In genomic region chr9:44305466-44306079, GRCm38 (mm10) we compare ENCODE assay signal across 8 mouse cellular contexts. TPM values are rescaled to one million over a fixed set of nuclear protein-coding genes. Genes with fewer than 3 reads are reported as not detected.
DNase-seq lines count a peak whose midpoint lies in the region; ATAC-seq and TF ChIP-seq lines count a peak whose summit lies in the region.

TSS of gene Hinfp (minus strand) at chr9:44305671.

- H3K79me2 ChIP-seq in CH12.LX (replicated peaks; ENCODE audit: control insufficient read depth, extremely low read depth, insufficient read depth, poor library complexity, severe bottlenecking): peaks cover 25% of the 10 kb centered on the region

- peak; percentile 99 for ATAC-seq in forebrain, embryonic 11.5 days (replicated peaks; ENCODE audit: low FRiP score)
- ATAC-seq in heart, embryonic 16.5 days (replicated peaks; ENCODE audit: extremely low read depth, insufficient read depth, low FRiP score): peak; percentile 99
- ATAC-seq in liver, embryonic 15.5 days (ENCODE audit: insufficient read depth): peak; percentile 98
- ATAC-seq in neural tube, embryonic 12.5 days (ENCODE audit: low FRiP score, low read depth): peak; percentile 99

- H3K9me3 ChIP-seq in CH12.LX (replicated peaks; ENCODE audit: low read length): no peaks in the 10 kb centered on the region
- no peaks in the 10 kb centered on the region for H3K9me3 ChIP-seq in forebrain, embryonic 11.5 days (ENCODE audit: control insufficient read depth, low read length)
- H3K9me3 ChIP-seq in heart, embryonic 16.5 days (replicated peaks; ENCODE audit: control insufficient read depth, low read length): no peaks in the 10 kb centered on the region; the same call in 1 of the 2 replicates
- no peaks in the 10 kb centered on the region for H3K9me3 ChIP-seq in liver, embryonic 15.5 days (replicated peaks)
- no peaks in the 10 kb centered on the region for H3K9me3 ChIP-seq in neural tube, embryonic 12.5 days

- in situ Hi-C loops in CH12.LX (cut with MboI; ENCODE audit: low pct_ligation_motif_present, low pct_unique_long_range_greater_than_20kb, low sequenced_read_pairs): no loop called here

- H3K4me1 ChIP-seq in CH12.LX (ENCODE audit: control insufficient read depth in 1 of 2, insufficient read depth in 2 of 2): peaks cover 3 to 32% of the 10 kb centered on the region in 2 experiments; a peak in 3 of 4 replicates
- H3K4me1 ChIP-seq in forebrain, embryonic 11.5 days (replicated peaks; ENCODE audit: control insufficient read depth, insufficient read depth, low read length): peaks cover 9% of the 10 kb centered on the region; the same call in 1 of the 2 replicates
- peaks cover 11% of the 10 kb centered on the region for H3K4me1 ChIP-seq in heart, embryonic 16.5 days (ENCODE audit: control insufficient read depth, insufficient read depth, low read length)
- H3K4me1 ChIP-seq in liver, embryonic 15.5 days (replicated peaks): peaks cover 46% of the 10 kb centered on the region
- H3K4me1 ChIP-seq in neural tube, embryonic 12.5 days: peaks cover 10% of the 10 kb centered on the region

- TF ChIP-seq RAD21 in CH12.LX (IDR thresholded peaks at IDR 0.05; ENCODE audit: low read depth, low read length): no peak

- TF ChIP-seq EP300 in CH12.LX (IDR thresholded peaks at IDR 0.05; ENCODE audit: low read length): no peak

- peak within 1 kb of the TSS; percentile 73 to 95 (median 81) for H3K4me3 ChIP-seq in CH12.LX (replicated peaks in 1 of 3; ENCODE audit: low read depth in 2 of 3, low read length in 2 of 3, poor library complexity in 1 of 3)
- H3K4me3 ChIP-seq in forebrain, embryonic 11.5 days (ENCODE audit: low read depth, low read length): peak within 1 kb of the TSS; percentile 77
- peak within 1 kb of the TSS; percentile 94 for H3K4me3 ChIP-seq in heart, embryonic 16.5 days (ENCODE audit: low read length)
- H3K4me3 ChIP-seq in liver, embryonic 15.5 days (replicated peaks): peak within 1 kb of the TSS; percentile 96
- H3K4me3 ChIP-seq in neural tube, embryonic 12.5 days: peak within 1 kb of the TSS; percentile 77

- no peaks in the 10 kb centered on the region for H3K27me3 ChIP-seq in CH12.LX (replicated peaks)
- no peaks in the 10 kb centered on the region for H3K27me3 ChIP-seq in forebrain, embryonic 11.5 days (ENCODE audit: control insufficient read depth, insufficient read depth, low read length)
- H3K27me3 ChIP-seq in heart, embryonic 16.5 days (ENCODE audit: control insufficient read depth, insufficient read depth, low read length): no peaks in the 10 kb centered on the region
- H3K27me3 ChIP-seq in liver, embryonic 15.5 days: no peaks in the 10 kb centered on the region
- H3K27me3 ChIP-seq in neural tube, embryonic 12.5 days (replicated peaks): no peaks in the 10 kb centered on the region

- dilution Hi-C loops in CH12.LX (cut with MboI; ENCODE audit: extremely low pct_ligation_motif_present, extremely low pct_unique_long_range_greater_than_20kb, low sequenced_read_pairs): no loop called here

- TF ChIP-seq POLR2A in CH12.LX (IDR thresholded peaks at IDR 0.05; ENCODE audit: low read depth, low read length): peak; percentile 94

- DNase-seq in CH12.LX (ENCODE audit: extremely low read depth): peak; percentile 99
- peak; percentile 99 for DNase-seq in c-Kit-positive CD71-positive TER-119-negative erythroid progenitor cells, embryonic 14.5 days (ENCODE audit: low read depth)
- DNase-seq in forebrain, embryonic 11.5 days (ENCODE audit: low spot score): peak; percentile 99
- DNase-seq in kidney, postnatal 36 days: peak; percentile 98 to 99
- peak; percentile 99 for DNase-seq in telencephalon, adult 2 months (ENCODE audit: low read depth, low spot score)

- H3K9ac ChIP-seq in CH12.LX (ENCODE audit: insufficient read depth, low read depth): peak within 1 kb of the TSS; percentile 74
- peak within 1 kb of the TSS; percentile 74 for H3K9ac ChIP-seq in forebrain, embryonic 11.5 days (ENCODE audit: low read length)
- H3K9ac ChIP-seq in heart, embryonic 16.5 days (ENCODE audit: low read length): peak within 1 kb of the TSS; percentile 97
- H3K9ac ChIP-seq in liver, embryonic 15.5 days: peak within 1 kb of the TSS; percentile 99
- H3K9ac ChIP-seq in neural tube, embryonic 12.5 days: peak within 1 kb of the TSS; percentile 80

- H3K4me2 ChIP-seq in CH12.LX (ENCODE audit: insufficient read depth, low read depth, poor library complexity, severe bottlenecking): peak within 1 kb of the TSS; percentile 96
- peak within 1 kb of the TSS; percentile 83 for H3K4me2 ChIP-seq in forebrain, embryonic 11.5 days (ENCODE audit: low read depth, low read length, severe bottlenecking)
- peak within 1 kb of the TSS; percentile 92 for H3K4me2 ChIP-seq in heart, embryonic 16.5 days (ENCODE audit: low read depth, low read length)
- peak within 1 kb of the TSS; percentile 82 for H3K4me2 ChIP-seq in liver, embryonic 15.5 days
- peak within 1 kb of the TSS; percentile 74 for H3K4me2 ChIP-seq in neural tube, embryonic 12.5 days (replicated peaks)

- H3K27ac ChIP-seq in CH12.LX (ENCODE audit: insufficient read depth, low read depth): no peak within 1 kb of the TSS
- no peak within 1 kb of the TSS; the same call in 1 of the 2 replicates for H3K27ac ChIP-seq in forebrain, embryonic 11.5 days (ENCODE audit: low read depth, low read length)
- H3K27ac ChIP-seq in heart, embryonic 16.5 days (ENCODE audit: low read length): peak within 1 kb of the TSS; percentile 81
- H3K27ac ChIP-seq in liver, embryonic 15.5 days (replicated peaks): peak within 1 kb of the TSS; percentile 91
- H3K27ac ChIP-seq in neural tube, embryonic 12.5 days: 0 out of 2 replicates have a peak within 1 kb of the TSS, but pooled peaks have one; percentile 17

- peaks cover 13 to 34% of the 10 kb centered on the region in 2 experiments for H3K36me3 ChIP-seq in CH12.LX (replicated peaks in 1 of 2; ENCODE audit: control insufficient read depth in 1 of 2, insufficient read depth in 1 of 2, low read length in 1 of 2)
- H3K36me3 ChIP-seq in forebrain, embryonic 11.5 days (ENCODE audit: control insufficient read depth, insufficient read depth, low read length): peaks cover 3% of the 10 kb centered on the region; the same call in 1 of the 2 replicates
- peaks cover 10% of the 10 kb centered on the region for H3K36me3 ChIP-seq in heart, embryonic 16.5 days (ENCODE audit: control insufficient read depth, insufficient read depth)
- H3K36me3 ChIP-seq in liver, embryonic 15.5 days (replicated peaks): peaks cover 40% of the 10 kb centered on the region
- H3K36me3 ChIP-seq in neural tube, embryonic 12.5 days: peaks cover 24% of the 10 kb centered on the region

- 1% methylated on average over 54 of the region's 54 CpGs for WGBS in forebrain, embryonic 11.5 days
- WGBS in heart, embryonic 16.5 days: under 1% methylated on average over 54 of the region's 54 CpGs
- WGBS in liver, embryonic 15.5 days (ENCODE audit: insufficient replicate concordance): under 1% methylated on average over 54 of the region's 54 CpGs
- under 1% methylated on average over 54 of the region's 54 CpGs for WGBS in neural tube, embryonic 12.5 days

- TF ChIP-seq CTCF in CH12.LX (conservative IDR thresholded peaks at IDR 0.05 in 1 of 2, IDR thresholded peaks at IDR 0.05 in 1 of 2; ENCODE audit: low read depth in 2 of 2, low read length in 2 of 2): no peak

TF ChIP-seq in CH12.LX, 34 proteins besides CTCF, POLR2A, EP300 and RAD21 (continues in another document):
- TF ChIP-seq SMC3 (IDR thresholded peaks at IDR 0.05; ENCODE audit: low read depth, low read length) (no peak), ETS1 (conservative IDR thresholded peaks at IDR 0.05; ENCODE audit: low read depth, low read length) (peak; percentile 59), POLR2AphosphoS2 (IDR thresholded peaks at IDR 0.05; ENCODE audit: low read depth, low read length) (no peak), MYC (IDR thresholded peaks at IDR 0.05; ENCODE audit: low read depth, low read length) (no peak), NRF1 (IDR thresholded peaks at IDR 0.05; ENCODE audit: low read depth, low read length) (peak; percentile 99), SIN3A (IDR thresholded peaks at IDR 0.05; ENCODE audit: low read length) (peak; percentile 97), E2F4 (IDR thresholded peaks at IDR 0.05; ENCODE audit: insufficient replicate concordance, low read depth, low read length) (peak; percentile 93; the same call in 1 of the 2 replicates), PAX5 (IDR thresholded peaks at IDR 0.05; ENCODE audit: low read length) (no peak), USF2 (conservative IDR thresholded peaks at IDR 0.05; ENCODE audit: low read depth, low read length) (no peak), CHD2 (IDR thresholded peaks at IDR 0.05; ENCODE audit: low read length) (peak; percentile 61), GABPA (IDR thresholded peaks at IDR 0.05; ENCODE audit: insufficient replicate concordance, low read depth, low read length) (no peak), TBP (conservative IDR thresholded peaks at IDR 0.05; ENCODE audit: low read depth, low read length) (peak; percentile 50), CHD1 (IDR thresholded peaks at IDR 0.05; ENCODE audit: low read depth, low read length) (no peak), MEF2A (IDR thresholded peaks at IDR 0.05; ENCODE audit: borderline replicate concordance, low read depth, low read length) (peak; percentile 12; the same call in 1 of the 2 replicates), ELF1 (IDR thresholded peaks at IDR 0.05; ENCODE audit: low read depth, low read length) (peak; percentile 98), JUN (IDR thresholded peaks at IDR 0.05; ENCODE audit: insufficient read depth, low read depth, low read length) (no peak), ZKSCAN1 (IDR thresholded peaks at IDR 0.05; ENCODE audit: borderline replicate concordance, low read depth, low read length) (peak; percentile 39; the same call in 1 of the 2 replicates), MXI1 (IDR thresholded peaks at IDR 0.05; ENCODE audit: low read depth, low read length) (peak; percentile 86), UBTF (IDR thresholded peaks at IDR 0.05; ENCODE audit: low read depth, low read length) (no peak), KAT2A (IDR thresholded peaks at IDR 0.05; ENCODE audit: insufficient replicate concordance, low read length) (peak; percentile 81; the same call in 1 of the 2 replicates), MAZ (IDR thresholded peaks at IDR 0.05; ENCODE audit: low read depth, low read length) (no peak), MAFK (IDR thresholded peaks at IDR 0.05; ENCODE audit: insufficient replicate concordance, low read length) (no peak)

RNA-seq across cellular contexts. Expression of gene Hinfp, which starts in this region (rescaled TPM):
- total RNA-seq in CH12.LX (2012; rRNA removed): 16.5 and 16.6 TPM in 2 replicates
- 13.6 and 14.0 TPM in 2 replicates for total RNA-seq in CH12.LX (2014; rRNA removed)
- polyA plus RNA-seq in CH12.LX (2012; ENCODE audit: insufficient read length, low read depth): 18.9 and 22.3 TPM in 2 replicates
- polyA plus RNA-seq in forebrain, embryonic 11.5 days (2014; fragmentation: Nextera tagmentation; extraction: Ambion mirVana): 25.8 and 27.4 TPM in 2 replicates
- polyA plus RNA-seq in heart, embryonic 16.5 days (2015; fragmentation: Nextera tagmentation; extraction: Ambion mirVana): 15.8 and 18.7 TPM in 2 replicates
- polyA plus RNA-seq in liver, embryonic 15.5 days (2015; fragmentation: Nextera tagmentation; extraction: Ambion mirVana): 12.7 and 14.2 TPM in 2 replicates
- polyA plus RNA-seq in neural tube, embryonic 12.5 days (2016; fragmentation: Nextera tagmentation; extraction: Ambion mirVana): 31.2 and 33.5 TPM in 2 replicates

Comparison
In these comparisons a context has a peak if more than half of its experiments do, and no peak if none do; other contexts are left out.
1. H3K27ac ChIP-seq: peak in heart, embryonic 16.5 days (single experiment), liver, embryonic 15.5 days (single experiment) and neural tube, embryonic 12.5 days (single experiment); none in CH12.LX (single experiment) and forebrain, embryonic 11.5 days (single experiment).
2. Peak in every context shown above with its lines, with median percentiles within 50 percentile points of each other: DNase-seq, H3K4me2 ChIP-seq, H3K4me3 ChIP-seq, H3K9ac ChIP-seq and ATAC-seq.